Mouse (Mus musculus) gastrocnemius, postnatal 10 days (tissue): ENCODE data around the gene Chpf2. TPM values are rescaled to one million over a fixed set of nuclear protein-coding genes. Genes with fewer than 3 reads are reported as not detected.
A peak's percentile ranks its signal among the peaks of the same experiment; 100 is the strongest.
"Not testable (repeated sequence)": the region's sequence is repeated elsewhere in the genome, so short reads cannot be mapped to it uniquely, and the experiment has no call there.

Source experiments
- DNase-seq: peaks from one replicate; pipeline ENCODE4 v3.0.0; 2021; ENCODE audit warnings: mixed read lengths
- long read RNA-seq, 2 experiments: library from polyadenylated mRNA; stranded (forward); transcript quantifications; one replicate each; pipeline ENCODE4 v2.0.0; 2021
- total RNA-seq, 2 experiments: library from RNA; stranded (reverse); gene quantifications; 2 replicates each; pipeline ENCODE4 v1.2.3; 2021

The Chpf2 gene
- total RNA-seq = 10 to 100 TPM; 19.6 to 29.4 TPM
- long read RNA-seq, experiment 1, full-length matches to known transcripts = 41 of 48 reads
- long read RNA-seq, experiment 1, partial matches to known transcripts = 4 of 48 reads
- long read RNA-seq, experiment 1, other reads (novel, unspliced or antisense) = 3 of 48 reads
- long read RNA-seq, experiment 2, full-length matches to known transcripts = 33 of 41 reads
- long read RNA-seq, experiment 2, partial matches to known transcripts = 4 of 41 reads
- long read RNA-seq, experiment 2, other reads (novel, unspliced or antisense) = 4 of 41 reads

DNA sequence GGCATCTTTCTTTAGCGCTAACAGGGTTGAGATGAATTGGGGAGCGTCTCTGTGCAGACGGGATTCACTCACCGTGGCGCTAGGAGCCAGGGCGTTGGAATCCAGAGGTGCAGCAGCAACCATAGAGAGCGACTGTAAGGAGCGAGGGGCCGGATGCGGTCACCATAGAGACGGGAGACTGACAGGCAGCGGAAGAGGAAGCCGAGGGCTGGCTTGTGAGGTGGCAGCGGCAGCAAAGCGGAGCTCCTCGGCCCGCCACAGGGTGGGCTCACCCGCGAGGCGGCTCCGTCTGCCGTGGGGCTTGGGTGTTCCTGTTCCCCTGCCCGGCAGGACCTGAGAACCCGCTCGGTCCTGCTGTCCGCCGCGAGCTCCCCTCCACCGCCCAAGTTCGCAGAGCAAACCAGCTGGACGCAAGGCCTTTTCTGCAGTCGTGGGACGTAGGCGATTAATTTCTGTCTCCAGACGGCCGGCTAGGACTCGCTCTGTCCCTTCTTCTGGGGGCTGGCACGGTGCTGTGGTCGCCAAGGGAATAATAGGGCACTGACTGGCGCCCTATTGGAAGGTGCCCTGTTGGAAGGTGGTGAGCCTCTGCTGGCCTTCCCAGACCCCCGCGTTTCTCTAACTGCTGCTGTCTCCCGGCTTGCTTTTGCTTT lies at the start of gene Chpf2:
Gene Chpf2, plus strand, starts transcription at position 195 of the 653 bp plus-strand sequence.
- DNase-seq = peak; percentile 73

DNA sequence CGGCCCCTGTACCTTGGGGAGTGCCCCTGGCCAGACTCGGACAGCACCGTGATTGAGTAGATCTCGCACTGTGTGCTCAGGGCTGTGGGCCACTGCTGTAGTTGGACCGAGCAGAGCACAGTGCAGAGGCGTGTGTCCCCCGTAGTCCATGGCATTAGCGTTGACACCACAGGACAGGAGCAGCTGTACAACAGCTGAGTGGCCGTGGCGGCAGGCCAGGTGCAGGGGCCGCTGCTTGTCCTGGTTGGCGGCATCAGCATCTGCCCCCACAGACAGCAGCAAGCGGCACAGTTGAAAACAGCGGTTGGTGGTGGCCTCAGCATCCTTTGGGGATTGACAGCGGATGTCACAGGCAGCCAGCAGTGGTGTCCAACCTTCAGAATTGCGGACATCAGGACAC lies 48.9 kb upstream of the Chpf2 start:
- DNase-seq = peak; percentile 70

GRCm38 (mm10) chr5:24539571-24540296 lies 46.8 kb upstream of the Chpf2 start:
- no peak for DNase-seq

DNA sequence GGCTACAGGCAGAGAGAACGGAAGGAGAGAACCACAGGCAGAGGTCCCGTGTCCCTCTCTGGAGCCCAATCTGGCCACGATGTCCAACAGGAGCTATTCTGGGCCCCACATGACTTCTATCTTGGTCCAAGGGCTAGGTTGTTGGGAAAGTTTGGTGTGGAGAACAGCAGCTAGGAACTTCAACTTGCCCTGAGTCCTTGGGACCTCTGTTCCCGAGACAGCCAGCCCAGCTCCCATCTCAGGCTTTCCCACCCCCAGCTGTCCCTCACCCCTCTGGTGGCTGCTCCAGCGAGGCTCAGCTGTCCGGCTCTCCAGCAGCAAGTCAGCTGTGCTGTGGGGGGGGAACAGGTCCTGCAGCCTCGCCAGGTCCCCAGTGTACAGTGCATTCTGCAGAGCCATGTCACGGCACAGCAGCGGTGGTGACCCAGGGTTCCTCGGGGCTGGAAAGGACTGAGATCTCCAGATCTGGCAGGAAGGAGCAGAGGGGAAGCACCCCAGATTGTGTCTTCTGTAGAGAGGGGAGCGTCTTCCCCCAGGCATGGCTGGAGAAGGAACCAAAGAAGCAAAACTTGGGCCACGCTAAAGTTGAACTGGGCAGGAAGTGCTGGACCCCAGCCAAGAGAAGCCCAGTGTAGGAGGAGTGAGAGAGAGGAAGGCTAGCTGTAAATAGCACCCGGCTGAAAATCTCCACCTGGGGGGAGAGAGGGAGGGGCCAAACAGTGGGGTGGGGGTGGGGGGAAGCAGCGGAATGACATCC lies 46.0 kb upstream of the Chpf2 start, which contains the start of gene Asb10:
Gene Asb10, minus strand, starts transcription at position 592 of the 757 bp plus-strand sequence.
- peak; percentile 79 for DNase-seq

GRCm38 (mm10) chr5:24541144-24541569 lies 45.4 kb upstream of the Chpf2 start:
- no peak for DNase-seq

DNA sequence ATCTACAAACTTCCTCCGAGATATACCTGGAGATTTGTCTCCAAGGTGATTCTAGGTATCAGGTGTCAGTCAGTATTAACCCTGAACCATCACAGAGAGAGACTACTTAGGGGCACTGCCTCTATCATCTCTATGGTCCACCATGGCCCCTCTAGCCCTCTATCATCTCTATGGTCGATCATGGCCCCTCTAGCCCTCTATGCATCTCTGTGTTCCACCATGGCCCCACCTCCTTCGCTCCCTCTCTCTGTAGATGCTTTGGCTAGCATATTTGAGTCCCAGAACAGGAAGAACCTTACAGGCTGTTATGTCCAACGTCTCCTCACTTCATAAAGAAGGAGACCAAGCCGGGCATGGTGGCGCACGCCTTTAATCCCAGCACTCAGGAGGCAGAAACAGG lies 43.9 kb upstream of the Chpf2 start:
- DNase-seq = no peak

GRCm38 (mm10) chr5:24550598-24551316 lies 35.8 kb upstream of the Chpf2 start:
- DNase-seq = peak; percentile 53

DNA sequence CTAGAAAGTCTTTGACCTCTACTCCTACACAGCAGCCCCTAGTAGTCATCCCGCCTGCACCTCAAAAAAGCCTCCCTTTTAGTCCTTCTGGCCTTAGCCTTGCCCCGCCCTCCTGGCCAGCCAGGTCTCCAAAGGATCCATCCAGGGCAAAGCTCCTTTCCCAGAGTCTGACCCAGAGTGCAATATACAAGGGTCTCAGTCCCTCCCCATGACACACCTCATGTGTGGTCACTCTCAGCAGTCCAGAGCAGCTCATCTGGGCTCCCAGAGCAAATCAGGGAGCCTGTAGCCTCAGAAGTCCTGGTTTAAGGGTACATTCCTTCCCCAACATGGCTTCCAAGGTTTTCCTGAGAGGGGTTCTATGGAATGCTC lies 35.2 kb upstream of the Chpf2 start:
- DNase-seq = no peak

DNA sequence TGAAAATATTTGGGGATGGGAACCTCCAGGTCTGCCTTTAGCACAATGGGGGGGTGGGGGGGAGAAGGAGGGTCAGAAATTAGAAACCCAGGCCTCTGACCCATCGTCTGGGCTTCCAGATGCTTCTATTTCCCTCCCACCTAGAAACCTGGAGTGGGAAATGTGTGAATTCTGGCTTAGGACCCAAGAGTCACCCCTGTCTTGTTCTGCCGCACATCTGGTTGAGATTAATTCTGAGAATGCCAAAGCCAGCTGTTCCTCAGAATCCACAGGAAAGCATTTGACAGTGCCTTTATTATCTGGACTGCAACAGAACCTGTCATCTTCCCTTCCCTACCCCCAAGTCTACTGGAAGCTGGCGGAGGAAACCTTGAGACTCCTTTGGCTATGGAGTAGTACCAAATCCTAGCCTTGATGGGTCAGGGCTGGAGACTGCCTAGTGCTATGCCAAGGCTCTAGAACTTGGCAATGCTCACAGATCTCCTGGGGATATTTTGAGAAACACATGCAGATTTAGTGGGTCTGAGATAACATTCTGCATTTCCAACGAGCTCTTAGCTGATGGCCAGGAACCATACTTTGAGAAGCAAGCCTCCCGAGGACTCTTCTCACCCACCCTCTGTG lies 32.8 kb upstream of the Chpf2 start:
- DNase-seq = no peak

DNA sequence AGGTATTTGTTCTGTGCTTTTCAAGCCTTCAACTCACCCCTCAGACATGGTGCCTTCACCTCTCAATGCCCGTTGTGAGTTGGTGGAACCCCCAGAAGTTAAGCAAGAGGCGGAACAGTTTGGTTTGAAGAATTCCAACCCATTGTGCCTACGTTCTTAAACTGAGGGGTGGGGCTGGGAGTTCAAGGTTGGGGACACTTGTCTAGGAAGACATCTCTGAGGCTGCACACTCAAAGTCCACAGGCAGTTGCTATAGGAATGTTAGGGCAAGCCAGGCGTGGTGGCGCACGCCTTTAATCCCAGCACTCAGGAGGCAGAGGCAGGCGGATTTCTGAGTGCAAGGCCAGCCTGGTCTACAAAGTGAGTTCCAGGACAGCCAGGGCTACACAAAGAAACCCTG lies 31.2 kb upstream of the Chpf2 start:
- DNase-seq = not testable (repeated sequence)

DNA sequence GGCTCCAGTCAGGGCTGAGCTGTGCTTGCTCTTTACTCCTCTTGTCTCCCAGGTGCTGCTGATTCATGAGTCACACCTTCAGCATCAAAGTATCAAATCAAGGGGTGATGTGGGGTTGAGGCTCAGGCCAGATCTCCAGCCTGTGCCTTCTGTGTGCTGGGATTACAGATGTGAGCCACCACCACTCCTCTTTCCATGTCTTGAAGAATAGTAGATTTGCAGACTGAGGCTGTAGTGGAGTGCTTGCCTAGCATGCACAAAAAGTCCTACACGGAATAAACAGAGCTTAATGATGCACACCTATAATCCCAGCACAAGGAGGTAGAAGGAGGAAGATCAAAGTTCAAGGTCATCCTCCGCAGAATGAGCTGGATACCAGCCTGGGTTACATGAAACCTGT lies 29.8 kb upstream of the Chpf2 start, which contains the start of gene 4931409K22Rik:
Gene 4931409K22Rik, minus strand, starts transcription at position 101 of the 400 bp plus-strand sequence.
- DNase-seq = no peak

DNA sequence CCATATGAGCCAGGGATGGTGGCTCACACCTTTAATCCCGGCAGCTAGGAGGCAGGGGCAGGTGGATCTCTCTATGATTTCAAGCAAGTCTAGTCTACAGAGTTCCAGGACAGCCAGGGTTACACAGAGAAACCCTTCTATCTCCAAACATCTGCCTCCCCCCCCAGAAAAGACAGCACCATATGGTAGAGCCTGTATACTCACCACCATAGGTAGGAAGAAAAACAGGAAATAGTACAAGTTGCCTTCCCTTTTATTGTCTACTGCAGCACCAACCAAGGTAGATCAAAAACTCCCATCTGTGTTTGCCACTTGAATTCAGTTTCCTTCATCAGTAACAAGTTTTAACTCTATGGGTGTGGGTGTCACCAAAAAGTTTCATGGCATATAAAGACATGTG lies 10.6 kb upstream of the Chpf2 start:
- DNase-seq = no peak

DNA sequence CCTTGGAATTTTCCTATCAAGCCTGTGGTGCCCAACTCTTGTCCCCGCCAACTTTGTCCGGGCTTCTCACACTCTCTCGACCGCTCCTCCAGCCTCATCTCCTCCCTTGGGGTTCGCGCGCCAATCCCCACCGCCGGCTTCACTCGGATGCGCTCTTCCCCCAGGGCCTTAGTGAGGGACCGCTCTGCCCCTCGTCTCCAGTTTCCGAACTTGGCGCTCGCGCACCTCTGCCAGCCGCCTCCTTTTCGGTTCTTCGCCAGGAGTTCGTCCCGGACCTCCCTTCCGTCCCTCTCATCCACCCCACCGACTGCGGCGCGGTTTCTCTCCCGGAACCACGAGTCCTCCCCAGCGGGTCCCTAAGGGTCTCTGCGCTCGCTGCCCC lies 9.7 kb upstream of the Chpf2 start:
- peak; percentile 49 for DNase-seq

DNA sequence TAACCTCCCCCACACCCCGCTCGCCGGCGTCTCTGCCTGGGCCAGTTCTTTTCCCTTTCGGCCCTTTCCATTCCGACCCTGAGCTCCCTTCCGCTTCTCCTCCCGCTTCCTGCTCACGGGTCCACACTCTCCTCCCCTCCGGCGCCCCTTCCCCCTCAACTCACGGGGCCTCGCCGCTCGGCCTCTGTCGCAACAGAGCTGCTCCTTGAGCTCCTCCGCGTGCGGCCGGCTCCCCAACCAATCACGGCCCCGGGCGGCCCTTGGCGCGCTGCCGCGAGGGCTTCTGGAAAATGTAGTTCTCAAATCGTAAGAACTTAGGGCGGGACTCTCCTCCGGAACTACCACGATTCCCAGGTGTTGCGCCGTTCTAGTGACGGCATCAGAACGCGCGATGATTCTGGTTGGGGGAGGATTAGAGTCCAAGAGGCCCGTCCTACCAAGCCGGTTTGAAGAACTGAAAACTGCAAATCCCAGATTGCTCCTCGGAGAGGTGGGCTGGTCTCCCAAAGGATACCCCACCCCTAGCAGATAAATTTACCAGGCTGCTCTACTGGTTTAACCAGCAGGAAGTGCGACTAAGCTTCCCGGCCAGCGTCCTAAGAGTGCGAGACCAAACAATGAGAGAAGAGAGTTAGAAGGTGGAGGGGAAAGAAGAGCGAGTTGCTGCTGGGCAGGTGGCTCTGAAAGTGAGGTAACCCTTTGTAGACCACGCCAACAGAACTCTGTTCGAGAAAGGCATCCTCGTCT lies 9.2 kb upstream of the Chpf2 start, which contains the start of gene Abcf2:
Gene Abcf2, minus strand, starts transcription at position 285 of the 747 bp plus-strand sequence.
- peak; percentile 100 for DNase-seq

DNA sequence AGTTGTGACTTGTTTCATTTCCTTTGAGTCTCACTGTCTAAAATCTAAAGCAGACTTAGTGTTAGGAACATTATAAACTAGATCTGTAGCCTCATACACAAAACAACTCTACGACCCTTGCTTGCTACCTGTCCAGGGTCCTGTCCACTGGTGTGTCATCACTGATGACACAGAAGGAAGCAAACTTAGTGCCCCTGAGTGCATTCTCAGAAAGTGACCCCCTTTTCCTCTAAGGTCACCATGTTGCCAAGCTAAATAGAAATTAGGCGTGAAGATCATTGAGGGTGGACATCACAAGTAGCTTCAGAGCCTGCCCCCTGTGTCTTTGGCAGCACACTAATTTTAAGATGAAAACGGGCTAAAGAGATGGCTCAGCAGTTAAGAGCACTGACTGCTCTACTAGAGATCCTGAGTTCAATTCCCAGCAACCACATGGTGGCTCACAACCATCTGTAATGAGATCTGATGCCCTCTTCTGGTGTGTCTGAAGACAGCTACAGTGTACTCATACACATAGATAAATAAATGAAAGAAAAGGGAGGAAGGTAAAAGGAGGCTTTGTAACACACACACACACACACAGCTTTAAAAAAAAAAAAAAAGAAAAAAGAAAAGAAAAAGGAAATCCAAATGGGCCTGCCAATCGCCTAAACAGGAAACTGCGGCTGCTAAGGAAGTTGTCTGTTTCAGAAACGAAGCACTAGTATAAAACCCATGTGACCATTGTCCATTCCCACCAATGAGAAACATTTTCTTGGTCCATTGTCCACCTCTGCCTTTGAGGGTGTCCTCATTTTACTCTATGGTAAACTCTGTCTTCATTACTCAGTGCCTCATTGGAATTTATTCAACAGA lies 8.2 kb upstream of the Chpf2 start:
- DNase-seq = no peak

GRCm38 (mm10) chr5:24586106-24586505 lies 435 bp upstream of the Chpf2 start:
- no peak for DNase-seq

- DNase-seq = no peak
Observed at GRCm38 (mm10) chr5:24587200-24587577, 648 bp downstream of the Chpf2 start.

DNA sequence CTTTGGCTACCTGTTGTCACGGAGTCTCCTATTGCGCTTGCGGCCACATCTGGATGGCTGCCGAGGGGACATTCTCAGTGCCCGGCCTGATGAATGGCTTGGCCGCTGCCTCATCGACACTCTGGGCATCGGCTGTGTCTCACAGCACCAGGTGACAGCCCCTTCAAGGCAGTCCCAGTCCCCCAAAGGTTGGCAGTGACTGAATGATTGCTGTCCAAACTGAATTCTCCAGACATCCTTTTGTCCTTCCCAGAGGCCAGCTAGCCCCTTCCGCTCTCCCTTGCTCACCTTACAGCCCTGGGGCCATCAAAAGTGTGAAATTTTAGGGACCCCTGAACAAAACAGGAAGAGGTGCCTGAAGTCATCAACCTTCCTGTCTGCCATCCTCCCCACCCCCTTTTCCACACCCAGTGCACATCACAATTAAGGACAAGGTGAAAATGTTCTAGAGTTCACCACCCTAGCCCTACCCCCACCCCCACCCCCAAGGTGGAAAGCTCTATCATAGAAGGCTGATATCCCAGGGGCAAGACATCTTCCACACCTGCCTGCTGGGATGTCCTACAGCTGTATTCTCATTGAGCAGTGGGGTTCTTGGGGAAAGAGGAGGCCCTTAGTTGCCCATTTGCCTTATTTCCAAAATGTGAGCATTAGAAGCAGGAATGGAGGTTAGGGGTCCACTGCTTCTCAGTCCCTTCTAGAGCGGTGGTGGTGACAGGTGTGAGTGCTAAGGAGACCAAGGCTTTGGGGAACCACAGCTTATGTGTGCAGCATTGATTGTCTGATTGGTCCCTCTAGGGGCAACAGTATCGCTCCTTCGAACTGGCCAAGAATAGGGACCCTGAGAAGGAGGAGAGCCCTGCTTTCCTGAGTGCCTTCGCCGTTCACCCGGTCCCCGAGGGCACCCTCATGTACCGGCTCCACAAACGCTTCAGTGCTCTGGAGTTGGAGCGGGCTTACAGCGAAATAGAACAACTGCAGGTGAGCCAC lies 3.3 kb downstream of the Chpf2 start:
- no peak for DNase-seq
